9 mouse cellular contexts compared by ENCODE assay signal in genomic region chr3:95986001-95986622, GRCm38 (mm10). TPM values are rescaled to one million over a fixed set of nuclear protein-coding genes. Genes with fewer than 3 reads are reported as not detected.
A peak's percentile ranks its signal among the peaks of the same experiment; 100 is the strongest.
DNase-seq lines count a peak whose midpoint lies in the region; ATAC-seq lines count a peak whose summit lies in the region.
"Had no signal": no experiment of that assay in that cellular context is flagged by ENCODE, and none has a peak within 500 bp of the region (broad histone marks: within the 10 kb centered on the region; RNA-seq: fewer than 3 reads in every experiment).

No protein-coding gene starts in this region.

- peak overlapping the region; percentile 77 for H3K9ac ChIP-seq in heart, embryonic 13.5 days

- peak overlapping the region; percentile 65 for H3K4me2 ChIP-seq in heart, embryonic 13.5 days

- H3K27me3 ChIP-seq in heart, embryonic 13.5 days (replicated peaks), result no peaks in the 10 kb centered on the region

- H3K27ac ChIP-seq in heart, embryonic 13.5 days (replicated peaks), result peak overlapping the region; percentile 99
- peak overlapping the region; percentile 100 for H3K27ac ChIP-seq in macrophage

- peak overlapping the region; percentile 31 for H3K4me3 ChIP-seq in heart, embryonic 13.5 days
- H3K4me3 ChIP-seq in macrophage (ENCODE audit: inconsistent target), result no peak overlapping the region
- H3K4me3 ChIP-seq: erythroblast, embryonic 14.5 days had no signal

- 3% methylated on average over 21 of the region's 21 CpGs for WGBS in heart, embryonic 13.5 days
- WGBS in macrophage (ENCODE audit: missing documents), result 45% methylated on average over 21 of the region's 21 CpGs

- peak; percentile 31 for DNase-seq in ovary, postnatal 36 days (ENCODE audit: low spot score)
- DNase-seq in ovary, adult 18-20 months (ENCODE audit: low spot score), result no peak
- peak; percentile 61 to 77 for DNase-seq in kidney, postnatal 4 days
- peak; percentile 65 for DNase-seq in right cerebral cortex, postnatal 25 days

- H3K4me1 ChIP-seq in heart, embryonic 13.5 days, result peaks cover 64% of the 10 kb centered on the region

- H3K79me2 ChIP-seq in macrophage (ENCODE audit: inconsistent target), result peaks cover 18% of the 10 kb centered on the region

- peaks cover 40% of the 10 kb centered on the region for H3K36me3 ChIP-seq in heart, embryonic 13.5 days
- H3K36me3 ChIP-seq in macrophage (ENCODE audit: inconsistent target), result peaks cover 21% of the 10 kb centered on the region

- no peaks in the 10 kb centered on the region for H3K9me3 ChIP-seq in heart, embryonic 13.5 days

- 0 out of 2 replicates have a peak, but pooled peaks have one; percentile 16 for ATAC-seq in common myeloid progenitor, adult 5-6 weeks (replicated peaks; ENCODE audit: low read depth, poor library complexity, severe bottlenecking)
- ATAC-seq in heart, embryonic 13.5 days (ENCODE audit: extremely low read depth, insufficient number of reproducible peaks, low FRiP score, low TSS enrichment), result no peak
- ATAC-seq in granulocyte monocyte progenitor cell, adult 5-6 weeks (replicated peaks; ENCODE audit: poor library complexity, severe bottlenecking), result no peak

RNA-seq across cellular contexts. Expression of gene Plekho1, which starts 9.7 kb away (rescaled TPM):
- total RNA-seq in common myeloid progenitor, adult 5-6 weeks (2017), result 28.9 and 33.8 TPM in 2 replicates
- 59.2 and 64.8 TPM in 2 replicates for polyA plus RNA-seq in heart, embryonic 13.5 days (2015; fragmentation: Nextera tagmentation; extraction: Ambion mirVana)
- 100 to 1,000 TPM; 115 to 354 (median 220) TPM for total RNA-seq in macrophage (2018; cell fraction: chromatin; rRNA removed)
- total RNA-seq in macrophage (2018; cell fraction: cytosol; rRNA removed), result 100 to 1,000 TPM; 154 to 259 (median 208) TPM
- total RNA-seq in macrophage (2018; cell fraction: nucleus; rRNA removed), result 100 to 1,000 TPM; 160 to 320 (median 230) TPM
- polyA plus RNA-seq in macrophage (2018), result 189 to 264 TPM (median 249 TPM) in 3 replicates
- 45.7 and 59.7 TPM in 2 replicates for total RNA-seq in granulocyte monocyte progenitor cell, adult 5-6 weeks (2014; fragmentation: Nextera tagmentation)
- total RNA-seq in granulocyte monocyte progenitor cell, adult 5-6 weeks (2017), result 30.2 and 31.3 TPM in 2 replicates

RNA-seq across cellular contexts. Expression of gene Anp32e, which starts 57.1 kb away (rescaled TPM):
- 560 and 574 TPM in 2 replicates for total RNA-seq in common myeloid progenitor, adult 5-6 weeks (2017)
- 164 and 182 TPM in 2 replicates for polyA plus RNA-seq in heart, embryonic 13.5 days (2015; fragmentation: Nextera tagmentation; extraction: Ambion mirVana)
- total RNA-seq in macrophage (2018; cell fraction: chromatin; rRNA removed), result 10 to 100 TPM in 16 of 26 experiments, 1 to 10 TPM in 10; 5.8 to 31.9 (median 11.0) TPM
- total RNA-seq in macrophage (2018; cell fraction: cytosol; rRNA removed), result 10 to 100 TPM; 24.0 to 62.5 (median 37.7) TPM
- 10 to 100 TPM; 11.2 to 50.9 (median 18.7) TPM for total RNA-seq in macrophage (2018; cell fraction: nucleus; rRNA removed)
- 40.1 to 196 TPM (median 80.7 TPM) in 3 replicates for polyA plus RNA-seq in macrophage (2018)
- total RNA-seq in granulocyte monocyte progenitor cell, adult 5-6 weeks (2014; fragmentation: Nextera tagmentation), result 159 and 191 TPM in 2 replicates
- total RNA-seq in granulocyte monocyte progenitor cell, adult 5-6 weeks (2017), result 445 and 523 TPM in 2 replicates
